Mouse (Mus musculus) kidney, adult 2 months (tissue): ENCODE measurements around the gene Hectd2. TPM values are rescaled to one million over a fixed set of nuclear protein-coding genes. Genes with fewer than 3 reads are reported as not detected.

Experiments
- DNase-seq: peaks from one replicate; pipeline ENCODE4 v3.0.0; 2021
- H3K27ac ChIP-seq: fragments of 200-500 bp; 2 replicates; pipeline ENCODE4 v1.5.1; 2012; ENCODE audit warnings: low read depth, low read length, control low read depth, inconsistent platforms; ENCODE audit not compliant: insufficient read depth
- H3K27me3 ChIP-seq: fragments of 200-500 bp; replicated peaks from 2 replicates; pipeline ENCODE4 v1.6.1; 2012; ENCODE audit warnings: mild to moderate bottlenecking, moderate library complexity, low read length, inconsistent platforms; ENCODE audit not compliant: control insufficient read depth, insufficient read depth
- H3K36me3 ChIP-seq: fragments of 200-500 bp; 2 replicates; pipeline ENCODE4 v1.6.1; 2012; ENCODE audit warnings: mild to moderate bottlenecking, moderate library complexity, low read length, inconsistent platforms; ENCODE audit not compliant: control insufficient read depth, insufficient read depth
- H3K4me1 ChIP-seq: fragments of 200-500 bp; 2 replicates; pipeline ENCODE4 v1.6.1; 2011; ENCODE audit warnings: low read length; ENCODE audit not compliant: control insufficient read depth, insufficient read depth
- H3K4me3 ChIP-seq: fragments of 200-500 bp; 2 replicates; pipeline ENCODE4 v1.5.1; 2011; ENCODE audit warnings: mild to moderate bottlenecking, low read depth, low read length, control low read depth; ENCODE audit not compliant: insufficient read depth
- CTCF ChIP-seq: fragments of 200-500 bp; conservative IDR thresholded peaks from 2 replicates; pipeline ENCODE4 v1.5.1; 2011; ENCODE audit warnings: low read depth, mild to moderate bottlenecking, control low read depth, low read length, moderate library complexity, mixed read lengths; ENCODE audit not compliant: insufficient read depth, insufficient read length
- POLR2A ChIP-seq: fragments of 200-500 bp; IDR thresholded peaks from one replicate; pipeline ENCODE4 v1.6.1; 2011; ENCODE audit warnings: low read depth, low read length, control low read depth
- WGBS: fragments of 180-500 bp; shearing (Covaris S2); methylation state at CpG from one replicate; pipeline ENCODE4 v1.1.7; 2018; 5-methylcytosine and 5-hydroxymethylcytosine counted together
- polyA plus RNA-seq: library from polyadenylated mRNA; depleted of rRNA; stranded (reverse); fragments of >200 nt; gene quantifications from 2 replicates; pipeline ENCODE4 v1.2.3, GENCODE M21; 2012; rRNA removed

Gene Hectd2
- polyA plus RNA-seq, 1 experiment, result 0.41 TPM

DNA sequence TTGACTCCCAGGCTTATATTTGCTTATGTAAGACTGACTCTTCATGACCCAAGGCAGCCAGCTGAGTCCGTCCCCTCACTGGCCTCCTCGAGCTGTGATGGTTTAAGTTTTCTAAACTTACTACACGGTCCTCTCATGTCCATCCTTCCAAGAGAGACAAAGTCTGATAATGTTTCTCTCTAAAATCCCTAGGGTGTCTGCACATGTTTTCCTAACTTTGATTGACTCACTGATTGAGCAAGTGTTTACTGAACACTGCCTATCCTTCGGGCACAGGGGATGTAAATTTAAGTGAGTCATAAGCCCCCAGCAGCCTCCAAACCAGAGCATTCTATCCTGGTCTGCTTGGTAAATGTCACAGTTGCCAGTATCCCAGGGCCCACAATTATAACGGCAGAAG is 111.2 kb downstream of the Hectd2 start:
- Histone ChIP-seq H3K4me3 (no peak overlapping the region), H3K27ac (no peak overlapping the region), H3K4me1 (no peaks in the 10 kb centered on the region), H3K36me3 (no peaks in the 10 kb centered on the region), H3K27me3 (no peaks in the 10 kb centered on the region)
- DNase-seq, result no peak
- 57% methylated on average over 5 of the region's 5 CpGs for WGBS
- TF ChIP-seq CTCF (no peak), POLR2A (no peak)

- DNase-seq, result no peak
- WGBS, result 93% methylated on average over 5 of the region's 5 CpGs
- Histone ChIP-seq H3K4me1 (no peaks in the 10 kb centered on the region), H3K4me3 (no peak overlapping the region), H3K27ac (no peak overlapping the region), H3K36me3 (no peaks in the 10 kb centered on the region), H3K27me3 (no peaks in the 10 kb centered on the region)
- no peak for TF ChIP-seq CTCF
Observed at GRCm38 (mm10) chr19:36666471-36666870, 112.0 kb downstream of the Hectd2 start.

- H3K36me3 ChIP-seq, result no peaks in the 10 kb centered on the region
- no peak overlapping the region for H3K4me3 ChIP-seq
- no peaks in the 10 kb centered on the region for H3K27me3 ChIP-seq
- no peak for TF ChIP-seq POLR2A
- TF ChIP-seq CTCF, result no peak
- no peak for DNase-seq
- no peaks in the 10 kb centered on the region for H3K4me1 ChIP-seq
- H3K27ac ChIP-seq, result no peak overlapping the region
- 87% methylated on average over 6 of the region's 6 CpGs for WGBS
Observed at GRCm38 (mm10) chr19:36667368-36667767, 112.9 kb downstream of the Hectd2 start.

DNA sequence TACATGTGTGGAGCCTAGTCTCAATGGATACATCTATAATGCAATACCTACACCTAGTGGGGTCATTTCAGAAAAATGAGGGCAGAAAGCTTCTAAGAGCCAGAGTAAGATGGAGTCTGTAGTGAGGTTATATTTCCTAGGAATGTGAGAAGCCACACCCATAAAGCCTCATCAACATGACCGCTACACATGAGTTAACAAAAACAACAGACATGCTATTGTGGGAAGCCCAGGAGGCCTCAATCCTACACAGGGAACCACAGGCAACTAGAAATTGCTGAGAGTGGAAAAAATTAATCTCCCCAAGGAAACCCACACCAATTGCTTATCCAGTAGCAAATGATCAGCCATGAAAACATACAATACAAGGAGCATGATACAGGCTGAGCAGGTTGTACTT is 113.7 kb downstream of the Hectd2 start:
- no peaks in the 10 kb centered on the region for H3K36me3 ChIP-seq
- TF ChIP-seq POLR2A, result no peak
- no peak for TF ChIP-seq CTCF
- 79% methylated on average over 1 of the region's 1 CpGs for WGBS
- H3K27ac ChIP-seq, result no peak overlapping the region
- DNase-seq, result no peak
- H3K4me1 ChIP-seq, result no peaks in the 10 kb centered on the region
- no peak overlapping the region for H3K4me3 ChIP-seq
- H3K27me3 ChIP-seq, result no peaks in the 10 kb centered on the region

DNA sequence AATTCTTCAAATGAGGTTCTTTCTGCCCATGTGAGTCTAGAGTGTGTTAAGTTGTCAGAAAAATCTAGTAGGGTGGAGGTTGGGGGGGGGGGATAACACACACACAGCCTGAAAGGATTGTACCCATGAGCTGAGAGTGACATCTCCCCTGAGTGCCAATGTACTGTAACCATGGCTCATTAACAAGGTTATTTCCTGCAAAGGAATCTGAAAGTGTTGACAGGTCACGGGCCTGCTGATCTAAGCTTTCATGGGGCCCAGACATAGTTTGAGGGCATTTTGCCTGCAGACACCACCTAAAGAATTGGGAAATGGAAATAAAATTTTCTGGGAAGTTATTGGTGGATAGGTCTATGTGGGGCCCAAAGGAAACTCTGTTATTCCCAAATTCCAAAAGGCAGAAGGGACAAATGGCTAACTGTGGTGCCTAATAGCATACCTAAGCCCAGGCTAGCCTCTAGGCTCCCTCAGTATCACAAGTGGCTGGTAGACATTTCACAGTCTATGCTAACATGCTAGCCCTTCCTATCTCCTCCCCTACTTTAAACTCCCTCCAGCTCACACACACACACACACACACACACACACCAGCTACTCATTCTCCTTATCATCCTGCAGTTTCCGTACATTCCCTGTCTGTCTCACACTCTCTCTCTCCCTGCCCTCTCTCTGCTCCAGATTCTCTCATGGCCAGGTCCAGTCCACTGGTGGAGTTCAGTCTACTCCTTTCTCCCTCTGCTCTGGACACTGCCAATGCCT is 114.6 kb downstream of the Hectd2 start:
- no peak for DNase-seq
- Histone ChIP-seq H3K4me1 (no peaks in the 10 kb centered on the region), H3K36me3 (no peaks in the 10 kb centered on the region), H3K27ac (no peak overlapping the region), H3K4me3 (no peak overlapping the region), H3K27me3 (no peaks in the 10 kb centered on the region)
- TF ChIP-seq POLR2A (no peak), CTCF (no peak)
- 89% methylated on average over 2 of the region's 2 CpGs for WGBS

DNA sequence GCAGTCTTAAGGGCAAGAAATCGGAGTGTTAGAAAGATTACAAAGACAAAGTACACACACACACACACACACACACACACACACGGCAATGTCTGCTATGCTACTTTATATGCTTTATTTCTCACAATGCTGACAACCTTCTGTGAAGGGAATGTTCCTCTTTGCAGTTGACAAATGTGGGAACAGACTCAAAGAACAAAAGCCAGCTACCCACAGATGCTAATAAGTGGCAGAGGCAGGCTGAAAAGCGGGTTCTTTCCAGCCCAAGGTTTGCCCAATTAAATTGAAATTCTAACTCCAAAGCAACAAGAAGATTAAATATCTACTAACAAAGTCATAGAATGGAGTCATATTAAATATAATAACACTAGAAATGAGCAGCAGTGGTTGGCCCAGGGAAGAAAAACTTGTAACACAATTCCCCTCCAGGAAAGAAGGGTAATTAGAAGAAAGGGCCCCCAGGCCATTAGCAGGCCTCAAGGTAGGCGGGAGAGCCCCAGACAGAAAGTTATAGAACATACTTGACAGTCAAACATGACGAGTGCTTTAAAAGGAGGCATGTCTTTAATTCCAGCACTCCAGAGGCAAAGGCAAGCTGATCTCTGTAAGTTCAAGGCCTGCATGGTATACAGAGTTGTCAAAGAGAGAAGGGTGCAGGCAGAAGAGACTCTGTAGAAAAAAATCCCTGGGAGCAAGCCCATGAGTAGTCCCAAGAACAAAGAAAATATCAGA is 115.4 kb downstream of the Hectd2 start:
- TF ChIP-seq POLR2A (no peak), CTCF (no peak)
- no peak overlapping the region for H3K27ac ChIP-seq

More for the DNA sequence above, 115.4 kb downstream of the Hectd2 start:
- no peak for DNase-seq
- H3K4me3 ChIP-seq, result no peak overlapping the region
- no peaks in the 10 kb centered on the region for H3K27me3 ChIP-seq
- 87% methylated on average over 5 of the region's 5 CpGs for WGBS
- no peaks in the 10 kb centered on the region for H3K4me1 ChIP-seq
- H3K36me3 ChIP-seq, result no peaks in the 10 kb centered on the region

Other genes starting within 250 kb of the Hectd2 start
- 8.6 and 10.6 TPM in 2 replicates for gene Pcgf5, start 206.3 kb upstream of the Hectd2 start, polyA plus RNA-seq
- gene Ppp1r3c, start 182.0 kb downstream of the Hectd2 start, polyA plus RNA-seq, result 3.0 and 4.6 TPM in 2 replicates